8 mouse cellular contexts compared by ENCODE assay signal in the genomic region with DNA sequence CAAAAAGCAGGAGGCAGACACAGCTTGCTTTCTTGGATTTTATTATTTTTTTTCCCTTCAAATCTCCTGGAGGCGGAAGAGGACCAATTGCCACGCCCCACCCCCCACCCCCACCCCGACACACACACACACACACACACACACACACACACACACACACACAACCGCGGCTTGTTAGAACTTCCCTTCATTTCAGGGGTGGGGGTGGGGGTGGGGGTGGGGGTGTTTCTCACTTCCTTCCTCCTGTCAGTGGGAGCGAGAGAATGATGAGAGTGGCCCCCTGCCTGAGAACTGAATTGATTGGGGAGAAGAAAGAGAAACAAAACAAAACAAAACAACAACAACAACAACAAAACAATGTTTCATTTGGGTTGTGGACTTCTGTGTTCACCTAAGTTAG.
A peak's percentile ranks its signal among the peaks of the same experiment; 100 is the strongest.
DNase-seq lines count a peak whose midpoint lies in the region; ATAC-seq lines count a peak whose summit lies in the region.

No protein-coding gene starts in this region.

- no peaks in the 10 kb centered on the region for H3K9me3 ChIP-seq in heart, embryonic 16.5 days (replicated peaks; ENCODE audit: control insufficient read depth, low read length)
- H3K9me3 ChIP-seq in forebrain, embryonic 14.5 days (replicated peaks; ENCODE audit: control insufficient read depth, low read length): no peaks in the 10 kb centered on the region
- H3K9me3 ChIP-seq in liver, embryonic 12.5 days (replicated peaks): no peaks in the 10 kb centered on the region

- H3K9ac ChIP-seq in heart, embryonic 16.5 days (ENCODE audit: low read length): no peak overlapping the region
- H3K9ac ChIP-seq in forebrain, embryonic 14.5 days (ENCODE audit: low read length): 0 out of 2 replicates have a peak overlapping the region, but pooled peaks have one; percentile 14
- H3K9ac ChIP-seq in liver, embryonic 12.5 days: no peak overlapping the region

- no peak for DNase-seq in heart, postnatal 10 days
- DNase-seq in forebrain, embryonic 14.5 days (ENCODE audit: low spot score): no peak
- DNase-seq in splenic B cell, adult 2 months (ENCODE audit: low read depth, low spot score): peak; percentile 13
- DNase-seq in layer of hippocampus, adult 9-11 months: no peak
- DNase-seq in yolk sac, embryonic 10.5 days (ENCODE audit: low spot score): no peak
- DNase-seq in spleen, postnatal 14 days (ENCODE audit: low spot score in 2 of 2): no peak

- H3K27ac ChIP-seq in heart, embryonic 16.5 days (ENCODE audit: low read length): no peak overlapping the region
- H3K27ac ChIP-seq in forebrain, embryonic 14.5 days (ENCODE audit: low read depth, low read length): no peak overlapping the region
- H3K27ac ChIP-seq in liver, embryonic 12.5 days: no peak overlapping the region

- H3K27me3 ChIP-seq in heart, embryonic 16.5 days (ENCODE audit: control insufficient read depth, insufficient read depth, low read length): no peaks in the 10 kb centered on the region
- H3K27me3 ChIP-seq in forebrain, embryonic 14.5 days (replicated peaks; ENCODE audit: control insufficient read depth, insufficient read depth, low read length): no peaks in the 10 kb centered on the region
- H3K27me3 ChIP-seq in liver, embryonic 12.5 days (replicated peaks): no peaks in the 10 kb centered on the region
- H3K27me3 ChIP-seq in splenic B cell, adult 2 months (ENCODE audit: control insufficient read depth, insufficient read depth, low read length, poor library complexity, severe bottlenecking): no peaks in the 10 kb centered on the region

- H3K4me1 ChIP-seq in heart, embryonic 16.5 days (ENCODE audit: control insufficient read depth, insufficient read depth, low read length): no peaks in the 10 kb centered on the region
- H3K4me1 ChIP-seq in forebrain, embryonic 14.5 days (ENCODE audit: control insufficient read depth, insufficient read depth, low read length): no peaks in the 10 kb centered on the region
- H3K4me1 ChIP-seq in liver, embryonic 12.5 days: peaks cover 7% of the 10 kb centered on the region; the same call in 1 of the 2 replicates

- ATAC-seq in heart, embryonic 16.5 days (replicated peaks; ENCODE audit: extremely low read depth, insufficient read depth, low FRiP score): no peak
- peak; percentile 24; the same call in 1 of the 2 replicates for ATAC-seq in forebrain, embryonic 14.5 days
- ATAC-seq in liver, embryonic 12.5 days: no peak

- peak overlapping the region; percentile 42 for H3K4me3 ChIP-seq in heart, embryonic 16.5 days (ENCODE audit: low read length)
- peak overlapping the region; percentile 6; the same call in 1 of the 2 replicates for H3K4me3 ChIP-seq in forebrain, embryonic 14.5 days (ENCODE audit: low read depth, low read length)
- peak overlapping the region; percentile 40 for H3K4me3 ChIP-seq in liver, embryonic 12.5 days

- intact Hi-C loops in heart, postnatal 10 days (cut with DNase I): no loop called here

- WGBS in heart, embryonic 16.5 days: 23% methylated on average over 4 of the region's 6 CpGs
- WGBS in forebrain, embryonic 14.5 days: 26% methylated on average over 6 of the region's 6 CpGs
- 11% methylated on average over 5 of the region's 6 CpGs for WGBS in liver, embryonic 12.5 days (ENCODE audit: insufficient replicate concordance)

- H3K36me3 ChIP-seq in heart, embryonic 16.5 days (ENCODE audit: control insufficient read depth, insufficient read depth): no peaks in the 10 kb centered on the region
- H3K36me3 ChIP-seq in forebrain, embryonic 14.5 days (ENCODE audit: control insufficient read depth, insufficient read depth, low read length): no peaks in the 10 kb centered on the region
- no peaks in the 10 kb centered on the region for H3K36me3 ChIP-seq in liver, embryonic 12.5 days
- H3K36me3 ChIP-seq in splenic B cell, adult 2 months (ENCODE audit: control insufficient read depth, insufficient read depth, low read length, poor library complexity, severe bottlenecking): no peaks in the 10 kb centered on the region

- H3K4me2 ChIP-seq in heart, embryonic 16.5 days (ENCODE audit: low read depth, low read length): peak overlapping the region; percentile 63
- peak overlapping the region; percentile 37 for H3K4me2 ChIP-seq in forebrain, embryonic 14.5 days (ENCODE audit: low read length)
- peak overlapping the region; percentile 62 for H3K4me2 ChIP-seq in liver, embryonic 12.5 days
